Mouse (Mus musculus) MEL (cell line): ENCODE measurements around the gene Abhd10. TPM values are rescaled to one million over a fixed set of nuclear protein-coding genes. Genes with fewer than 3 reads are reported as not detected.

Experiments used
- DNase-seq: peaks from one replicate; pipeline ENCODE4 v3.0.0; 2011; ENCODE audit warnings: low read depth, low spot score
- H3K27ac ChIP-seq: 2 replicates; pipeline ENCODE4 v1.5.1; 2012; ENCODE audit warnings: low read depth, mild to moderate bottlenecking, control low read depth, low read length, moderate library complexity; ENCODE audit not compliant: control insufficient read depth
- H3K27me3 ChIP-seq, 2 experiments: fragments of 150-350 bp in 1 of 2; sonication (generic) in 1 of 2; 2 replicates each; pipeline ENCODE4 v1.6.1; 2012; ENCODE audit warnings: low read length in 2 of 2, mild to moderate bottlenecking in 2 of 2, improper control_type of control experiment in 1 of 2, moderate library complexity in 1 of 2; ENCODE audit not compliant: insufficient read depth in 2 of 2, control insufficient read depth in 1 of 2
- H3K36me3 ChIP-seq, 2 experiments: 2 replicates each; pipeline ENCODE4 v1.6.1; 2012 to 2014; ENCODE audit warnings: low read length in 2 of 2, improper control_type of control experiment in 1 of 2, inconsistent platforms in 1 of 2, mild to moderate bottlenecking in 1 of 2; ENCODE audit not compliant: insufficient read depth in 2 of 2, control insufficient read depth in 1 of 2
- H3K4me1 ChIP-seq, 2 experiments: fragments of 150-350 bp in 1 of 2; sonication (generic) in 1 of 2; 2 replicates each; pipeline ENCODE4 v1.6.1; 2012; ENCODE audit warnings: low read length in 2 of 2, improper control_type of control experiment in 1 of 2, mild to moderate bottlenecking in 1 of 2; ENCODE audit not compliant: insufficient read depth in 2 of 2, control insufficient read depth in 1 of 2
- H3K4me3 ChIP-seq, 2 experiments: fragments of 150-350 bp in 1 of 2; sonication (generic) in 1 of 2; 2 replicates each; pipeline ENCODE4 v1.5.1; 2012; ENCODE audit warnings: low read depth in 2 of 2, low read length in 2 of 2, mild to moderate bottlenecking in 2 of 2, moderate library complexity in 2 of 2, control low read depth in 1 of 2, improper control_type of control experiment in 1 of 2; ENCODE audit not compliant: control insufficient read depth in 1 of 2, insufficient read depth in 1 of 2
- H3K79me2 ChIP-seq: 2 replicates; pipeline ENCODE4 v1.6.1; 2012; ENCODE audit warnings: mild to moderate bottlenecking, low read length, moderate library complexity; ENCODE audit not compliant: control insufficient read depth, poor library complexity, insufficient read depth
- H3K9ac ChIP-seq: 2 replicates; pipeline ENCODE4 v1.6.1; 2012; ENCODE audit warnings: low read depth, mild to moderate bottlenecking, control low read depth, low read length, moderate library complexity; ENCODE audit not compliant: control insufficient read depth, poor library complexity, severe bottlenecking
- H3K9me3 ChIP-seq: fragments of 150-350 bp; sonication (generic); replicated peaks from 2 replicates; pipeline ENCODE4 v1.6.1; 2012; ENCODE audit warnings: mild to moderate bottlenecking, low read length, improper control_type of control experiment, moderate library complexity; ENCODE audit not compliant: insufficient read depth
- CHD1 ChIP-seq: IDR thresholded peaks from 2 replicates; pipeline ENCODE4 v1.6.1; 2012; ENCODE audit warnings: low read depth, mild to moderate bottlenecking, inconsistent platforms, low read length, improper control_type of control experiment
- CTCF ChIP-seq, 3 experiments: IDR thresholded peaks in 2 of 3; conservative IDR thresholded peaks in 1 of 3; 2 replicates each; pipeline ENCODE4 v1.5.1; 2011 to 2012; ENCODE audit warnings: low read length in 3 of 3, low read depth in 2 of 3, mild to moderate bottlenecking in 2 of 3, improper control_type of control experiment in 1 of 3, inconsistent platforms in 1 of 3, mixed read lengths in 1 of 3, moderate library complexity in 1 of 3; ENCODE audit not compliant: control insufficient read depth in 1 of 3, insufficient read depth in 1 of 3, poor library complexity in 1 of 3, severe bottlenecking in 1 of 3
- ELF1 ChIP-seq: IDR thresholded peaks from 2 replicates; pipeline ENCODE4 v1.6.1; 2014; ENCODE audit warnings: low read depth, mild to moderate bottlenecking, inconsistent platforms, low read length, improper control_type of control experiment, moderate library complexity
- MAX ChIP-seq: IDR thresholded peaks from 2 replicates; pipeline ENCODE4 v1.6.1; 2011; ENCODE audit warnings: low read length, improper control_type of control experiment
- MXI1 ChIP-seq: IDR thresholded peaks from 2 replicates; pipeline ENCODE4 v1.6.1; 2011; ENCODE audit warnings: mild to moderate bottlenecking, low read depth, low read length, improper control_type of control experiment
- NELFE ChIP-seq: IDR thresholded peaks from 2 replicates; pipeline ENCODE4 v1.6.1; 2011; ENCODE audit warnings: low read depth, low read length, improper control_type of control experiment
- POLR2A ChIP-seq, 2 experiments: IDR thresholded peaks; 2 replicates each; pipeline ENCODE4 v1.6.1; 2011 to 2012; ENCODE audit warnings: low read length in 2 of 2, mild to moderate bottlenecking in 2 of 2, control low read depth in 1 of 2, improper control_type of control experiment in 1 of 2, low read depth in 1 of 2, moderate library complexity in 1 of 2; ENCODE audit not compliant: control insufficient read depth in 1 of 2, insufficient read depth in 1 of 2, poor library complexity in 1 of 2
- RAD21 ChIP-seq: IDR thresholded peaks from 2 replicates; pipeline ENCODE4 v1.6.1; 2011; ENCODE audit warnings: mild to moderate bottlenecking, low read depth, low read length, improper control_type of control experiment
- SIN3A ChIP-seq: IDR thresholded peaks from 2 replicates; pipeline ENCODE4 v1.6.1; 2012; ENCODE audit warnings: low read length, improper control_type of control experiment, inconsistent platforms
- SMC3 ChIP-seq: IDR thresholded peaks from 2 replicates; pipeline ENCODE4 v1.6.1; 2011; ENCODE audit warnings: low read depth, low read length, improper control_type of control experiment
- USF1 ChIP-seq: IDR thresholded peaks from 2 replicates; pipeline ENCODE4 v1.6.1; 2014; ENCODE audit warnings: low read depth, mild to moderate bottlenecking, inconsistent platforms, low read length, improper control_type of control experiment, moderate library complexity
- ZC3H11A ChIP-seq: IDR thresholded peaks from 2 replicates; pipeline ENCODE4 v1.6.1; 2012; ENCODE audit warnings: low read depth, mild to moderate bottlenecking, inconsistent platforms, low read length, improper control_type of control experiment
- ZKSCAN1 ChIP-seq: IDR thresholded peaks from 2 replicates; pipeline ENCODE4 v1.6.1; 2012; ENCODE audit warnings: low read depth, mild to moderate bottlenecking, inconsistent platforms, low read length, improper control_type of control experiment, moderate library complexity
- polyA plus RNA-seq, 2 experiments: library from polyadenylated mRNA; stranded (reverse) in 1 of 2; unstranded in 1 of 2; fragments of >175 nt in 1 of 2; fragments of >200 nt in 1 of 2; gene quantifications; 2 replicates each; pipeline versions ENCODE4 v1.2.1 to v1.2.4; 2012; ENCODE audit warnings: low replicate concordance in 2 of 2, low read depth in 1 of 2; ENCODE audit not compliant: insufficient read length in 2 of 2, insufficient read depth in 1 of 2, missing spikeins in 1 of 2
- total RNA-seq: library from RNA; depleted of rRNA; stranded (reverse); fragments of 300-350 nt; gene quantifications from 2 replicates; pipeline ENCODE4 v1.2.3, GENCODE M21; 2012

Abhd10 gene
- total and polyA plus RNA-seq, 3 experiments: 9.5 to 11.1 TPM; not detected in 1

DNA sequence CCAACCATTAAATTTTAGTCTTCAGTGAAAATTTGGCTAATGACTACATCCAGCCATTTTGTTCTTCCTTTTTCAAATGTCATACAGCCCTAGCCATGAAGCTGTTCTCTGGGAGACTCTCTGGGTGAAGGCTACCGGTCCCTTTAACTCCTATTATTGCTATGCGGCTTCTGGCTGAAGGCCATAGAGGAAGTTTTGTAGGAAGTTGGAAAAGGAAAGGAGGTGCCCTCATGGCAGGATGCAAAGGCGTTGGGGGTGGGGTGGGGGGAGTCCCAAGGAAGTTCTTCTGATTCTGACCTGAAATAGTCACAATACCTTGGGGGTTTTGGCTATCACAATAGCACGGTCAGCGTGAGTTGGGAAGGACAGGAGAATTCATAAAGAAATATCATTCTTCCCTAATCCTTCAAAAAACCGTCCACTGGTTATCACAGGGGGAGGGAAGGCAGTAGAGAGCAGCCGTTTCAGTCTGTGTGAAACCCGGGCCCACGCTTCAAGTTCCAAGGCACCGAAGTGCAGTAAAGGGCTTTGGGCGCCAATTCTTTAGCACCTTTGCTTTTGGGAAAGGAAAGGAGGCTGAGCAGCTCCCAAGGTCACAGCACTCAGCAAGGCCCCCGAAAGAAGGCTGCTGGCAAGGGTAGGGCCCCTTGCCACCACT, 14.8 kb upstream of the Abhd10 start (continued):
- TF ChIP-seq POLR2A (IDR thresholded peaks at IDR 0.05; ENCODE audit: control insufficient read depth in 1 of 2, insufficient read depth in 1 of 2, low read depth in 1 of 2, low read length in 2 of 2, poor library complexity in 1 of 2) (no peak), CHD1 (no peak)

DNA sequence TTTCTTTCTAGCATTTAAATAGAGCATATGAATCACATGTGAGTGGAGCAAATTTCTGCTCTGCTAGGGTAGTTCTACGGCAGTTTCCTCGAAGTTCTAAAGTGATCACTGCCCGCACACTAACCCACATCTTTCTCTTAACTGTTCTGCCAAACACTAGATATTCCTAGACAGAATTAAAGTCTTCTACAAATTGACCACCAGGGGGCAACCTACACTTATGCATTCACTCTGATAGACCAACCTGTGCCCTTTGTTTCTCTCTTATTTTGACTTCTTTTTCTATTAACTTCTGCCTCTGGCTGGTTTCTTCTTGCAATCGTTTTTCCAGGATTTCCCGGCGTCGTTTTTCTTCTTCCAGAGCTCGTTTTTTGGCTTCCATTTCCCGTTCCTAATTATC, 14.1 kb upstream of the Abhd10 start:
- no peaks in the 10 kb centered on the region for H3K27me3 ChIP-seq
- no peaks in the 10 kb centered on the region for H3K9me3 ChIP-seq
- H3K4me3 ChIP-seq: peak overlapping the region in 1 of 2 experiments; percentile 11; a peak in 1 of 4 replicates
- H3K4me1 ChIP-seq: no peaks in the 10 kb centered on the region
- DNase-seq: peak; percentile 73
- no peak overlapping the region for H3K9ac ChIP-seq
- TF ChIP-seq ELF1 (no peak), RAD21 (peak; percentile 85), SIN3A (no peak), CTCF (IDR thresholded peaks at IDR 0.05 in 2 of 3, conservative IDR thresholded peaks at IDR 0.05 in 1 of 3; ENCODE audit: control insufficient read depth in 1 of 3, insufficient read depth in 1 of 3, low read depth in 2 of 3, low read length in 3 of 3, poor library complexity in 1 of 3, severe bottlenecking in 1 of 3) (peak; percentile 27 to 81 (median 53); a peak in 5 of 6 replicates), SMC3 (peak; percentile 80), ZC3H11A (peak; percentile 75)
- H3K27ac ChIP-seq: no peak overlapping the region
- H3K36me3 ChIP-seq: no peaks in the 10 kb centered on the region
- H3K79me2 ChIP-seq: no peaks in the 10 kb centered on the region

- DNase-seq: no peak
- Histone ChIP-seq H3K27me3 (no peaks in the 10 kb centered on the region), H3K4me3 (no peak overlapping the region), H3K9me3 (no peaks in the 10 kb centered on the region), H3K27ac (no peak overlapping the region), H3K9ac (no peak overlapping the region), H3K36me3 (peaks cover 2 to 14% of the 10 kb centered on the region in 2 experiments; a peak in 3 of 4 replicates), H3K79me2 (peaks cover 10% of the 10 kb centered on the region), H3K4me1 (no peaks in the 10 kb centered on the region; a peak in 1 of 4 replicates)
- TF ChIP-seq RAD21 (no peak), ZKSCAN1 (no peak), MXI1 (no peak), MAX (no peak), NELFE (no peak), USF1 (no peak)
These were observed 913 bp upstream of the Abhd10 start for GRCm38 (mm10) chr16:45743591-45744144.
